Mouse (Mus musculus): ENCODE data around the gene Prpf8.

DNA sequence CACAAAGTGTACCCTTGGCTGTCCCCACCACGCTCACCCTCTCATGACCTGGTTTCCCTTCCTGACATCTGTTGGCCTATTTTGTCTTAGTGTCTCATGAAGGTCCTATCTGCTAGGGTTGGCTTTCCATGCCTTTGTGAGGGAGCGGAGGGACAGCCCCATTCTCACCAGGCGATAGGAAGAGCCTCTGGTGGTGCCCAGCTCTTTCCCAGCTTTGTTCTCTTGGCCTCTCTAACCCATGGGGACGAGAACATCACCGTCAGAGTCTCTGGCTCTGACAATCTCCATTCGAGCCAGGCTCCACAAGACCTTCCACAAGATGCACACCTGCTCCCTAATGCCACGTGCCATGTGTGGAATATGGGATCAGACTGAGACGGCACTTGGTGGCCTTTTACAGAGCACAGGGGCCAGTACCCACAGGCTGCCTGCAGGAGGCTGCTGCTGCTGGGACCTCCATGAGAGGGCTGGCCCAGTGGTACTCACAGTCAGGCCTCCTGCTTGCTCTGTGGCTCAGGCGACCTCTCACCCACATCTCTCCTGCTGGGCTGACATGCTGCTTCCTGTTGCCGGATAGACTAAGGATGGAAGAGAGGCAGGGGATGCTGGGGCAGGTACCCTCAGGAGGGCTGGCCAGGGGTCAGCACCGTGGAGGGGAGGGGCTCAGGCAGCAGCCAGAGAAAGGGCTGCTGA is 51.0 kb downstream of the Prpf8 start:
- TF ChIP-seq POLR2A (IDR thresholded peaks at IDR 0.05; ENCODE audit: borderline replicate concordance, insufficient read depth, low read length) (no peak), CTCF (IDR thresholded peaks at IDR 0.05; ENCODE audit: borderline replicate concordance, insufficient read depth, low read depth, low read length) (peak; percentile 14; the same call in 1 of the 2 replicates)
